Mouse (Mus musculus) lung, postnatal 0 days (tissue): Measurements from ENCODE around the gene Cdhr1. TPM values are rescaled to one million over a fixed set of nuclear protein-coding genes. Genes with fewer than 3 reads are reported as not detected.

Experiments
- ATAC-seq: fragments of 200-750 bp; cut with Nextera tagmentation; 2 replicates; pipeline ENCODE4 v1.8.0; 2017; ENCODE audit warnings: moderate library complexity
- DNase-seq: peaks from one replicate; pipeline ENCODE4 v3.0.0-alpha.2; 2016; ENCODE audit warnings: low spot score
- H3K27ac ChIP-seq: fragments of 300-500 bp; sonication (generic); 2 replicates; pipeline ENCODE4 v1.5.1; 2014; ENCODE audit warnings: antibody characterized with exemption, mild to moderate bottlenecking, low read length, mixed read lengths
- H3K27me3 ChIP-seq: fragments of 300-500 bp; sonication (generic); replicated peaks from 2 replicates; pipeline ENCODE4 v1.6.1; 2014; ENCODE audit warnings: low read length, mixed read lengths; ENCODE audit not compliant: insufficient read depth
- H3K36me3 ChIP-seq: fragments of 300-500 bp; sonication (generic); 2 replicates; pipeline ENCODE4 v1.6.1; 2014; ENCODE audit warnings: low read length, mixed read lengths; ENCODE audit not compliant: insufficient read depth
- H3K4me1 ChIP-seq: fragments of 300-500 bp; sonication (generic); 2 replicates; pipeline ENCODE4 v1.6.1; 2014; ENCODE audit warnings: antibody characterized with exemption, low read depth, low read length, mixed read lengths; ENCODE audit not compliant: insufficient read depth
- H3K4me2 ChIP-seq: fragments of 300-500 bp; sonication (generic); replicated peaks from 2 replicates; pipeline ENCODE4 v1.6.1; 2014; ENCODE audit warnings: low read depth, mild to moderate bottlenecking, low read length, moderate library complexity, mixed read lengths
- H3K4me3 ChIP-seq: fragments of 300-500 bp; sonication (generic); 2 replicates; pipeline ENCODE4 v1.5.1; 2014; ENCODE audit warnings: low read depth, low read length
- H3K9ac ChIP-seq: fragments of 300-500 bp; sonication (generic); replicated peaks from 2 replicates; pipeline ENCODE4 v1.6.1; 2014; ENCODE audit warnings: low read depth, mild to moderate bottlenecking
- H3K9me3 ChIP-seq: fragments of 300-500 bp; sonication (generic); 2 replicates; pipeline ENCODE4 v1.6.1; 2016; ENCODE audit warnings: low read length, mixed read lengths
- CTCF ChIP-seq: IDR thresholded peaks from 2 replicates; pipeline ENCODE4 v1.5.1; 2016; ENCODE audit warnings: antibody characterized with exemption, mild to moderate bottlenecking
- EP300 ChIP-seq: IDR thresholded peaks from 2 replicates; pipeline ENCODE4 v1.6.1; 2016; ENCODE audit warnings: antibody characterized with exemption, mild to moderate bottlenecking, control low read depth
- WGBS: fragments of 180-500 bp; shearing (Covaris S2); extraction: QIAGEN DNeasy Blood & Tissue Kit; methylation state at CpG from one replicate; pipeline ENCODE4 v1.1.7; 2014; 5-methylcytosine and 5-hydroxymethylcytosine counted together
- polyA plus RNA-seq: library from polyadenylated mRNA; unstranded; fragments of >200 nt; fragmentation: Nextera tagmentation; extraction: Ambion mirVana; gene quantifications from 2 replicates; pipeline ENCODE4 v1.2.1, GENCODE M21; 2015

Cdhr1 gene
- polyA plus RNA-seq, 1 experiment from 2014 or later: 0.08 TPM

DNA sequence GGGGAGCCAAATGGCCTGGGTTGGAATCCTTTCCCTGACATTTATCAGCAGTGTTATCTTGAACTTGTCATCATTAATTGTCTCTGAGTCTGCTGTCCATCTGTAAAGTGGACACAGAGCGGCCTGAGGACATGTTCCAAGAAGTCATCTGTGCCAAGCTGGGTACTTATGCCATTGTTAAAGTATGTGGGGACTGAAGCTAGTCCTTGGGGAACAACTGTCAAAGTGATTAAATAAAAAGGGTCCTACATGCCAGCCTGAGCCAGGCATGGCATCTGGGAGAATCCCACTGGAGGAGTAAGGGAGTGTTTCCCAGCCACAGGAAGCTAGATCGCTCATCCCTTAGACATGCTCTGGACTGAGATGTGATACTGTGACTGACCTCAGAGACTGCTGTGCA is 12.3 kb upstream of the Cdhr1 start:
- H3K27ac ChIP-seq: no peak overlapping the region
- 65% methylated on average over 2 of the region's 2 CpGs for WGBS
- DNase-seq: no peak
- no peak overlapping the region for H3K4me3 ChIP-seq
- H3K9ac ChIP-seq: no peak overlapping the region
- no peaks in the 10 kb centered on the region for H3K9me3 ChIP-seq
- no peaks in the 10 kb centered on the region for H3K36me3 ChIP-seq
- H3K4me1 ChIP-seq: no peaks in the 10 kb centered on the region
- no peak overlapping the region for H3K4me2 ChIP-seq
- ATAC-seq: no peak
- TF ChIP-seq CTCF: no peak
- TF ChIP-seq EP300: no peak
- no peaks in the 10 kb centered on the region for H3K27me3 ChIP-seq

DNA sequence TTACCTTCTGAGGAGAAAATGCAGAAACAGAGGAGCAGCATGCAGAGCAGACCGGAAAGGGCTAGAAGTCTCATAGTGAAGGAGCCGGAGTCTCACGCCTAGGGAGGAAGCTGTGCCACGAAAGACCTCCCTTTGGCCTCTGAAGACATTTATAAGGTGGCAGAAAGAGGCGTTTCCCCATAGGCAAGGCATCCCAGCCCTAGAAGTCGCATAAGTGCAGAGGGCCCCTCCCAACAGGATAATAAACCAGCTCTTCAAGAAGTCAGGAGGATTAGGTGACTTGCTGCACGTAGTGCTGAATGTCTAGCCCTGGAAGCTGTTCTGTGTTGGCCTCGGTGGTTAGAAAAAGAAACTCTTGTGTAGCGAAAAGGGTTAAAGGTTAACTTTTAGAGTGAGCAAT is 11.8 kb upstream of the Cdhr1 start:
- Histone ChIP-seq H3K27ac (no peak overlapping the region), H3K36me3 (no peaks in the 10 kb centered on the region), H3K9ac (no peak overlapping the region), H3K4me3 (no peak overlapping the region), H3K4me2 (no peak overlapping the region), H3K9me3 (no peaks in the 10 kb centered on the region), H3K27me3 (no peaks in the 10 kb centered on the region), H3K4me1 (no peaks in the 10 kb centered on the region)
- no peak for ATAC-seq
- WGBS: 48% methylated on average over 9 of the region's 9 CpGs
- no peak for DNase-seq
- TF ChIP-seq EP300 (no peak), CTCF (no peak)

DNA sequence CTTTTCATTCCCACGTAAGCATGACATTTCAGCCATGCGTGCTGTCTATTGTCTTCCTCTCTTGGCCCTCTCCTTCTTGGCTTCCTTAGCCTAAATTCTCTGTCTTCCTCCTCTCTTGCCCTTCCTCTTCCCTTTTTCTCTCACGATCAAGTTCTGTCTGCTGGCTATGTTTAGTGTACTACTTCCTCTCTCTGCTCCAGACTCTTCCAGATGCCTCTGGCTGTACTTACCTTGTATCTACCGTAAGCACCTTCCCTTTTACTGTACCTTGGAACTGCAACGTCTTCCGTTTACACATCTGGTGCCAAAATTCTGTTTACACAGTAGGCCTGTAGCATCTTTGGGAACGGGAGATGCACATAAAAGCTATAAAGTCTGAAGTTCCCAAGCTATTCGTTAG is 11.3 kb upstream of the Cdhr1 start:
- H3K36me3 ChIP-seq: no peaks in the 10 kb centered on the region
- DNase-seq: no peak
- ATAC-seq: no peak
- no peaks in the 10 kb centered on the region for H3K9me3 ChIP-seq
- no peaks in the 10 kb centered on the region for H3K27me3 ChIP-seq
- no peak overlapping the region for H3K27ac ChIP-seq
- 65% methylated on average over 8 of the region's 8 CpGs for WGBS
- no peak overlapping the region for H3K4me2 ChIP-seq
- no peak for TF ChIP-seq CTCF
- no peak for TF ChIP-seq EP300
- H3K4me3 ChIP-seq: no peak overlapping the region
- H3K9ac ChIP-seq: no peak overlapping the region
- no peaks in the 10 kb centered on the region for H3K4me1 ChIP-seq

DNA sequence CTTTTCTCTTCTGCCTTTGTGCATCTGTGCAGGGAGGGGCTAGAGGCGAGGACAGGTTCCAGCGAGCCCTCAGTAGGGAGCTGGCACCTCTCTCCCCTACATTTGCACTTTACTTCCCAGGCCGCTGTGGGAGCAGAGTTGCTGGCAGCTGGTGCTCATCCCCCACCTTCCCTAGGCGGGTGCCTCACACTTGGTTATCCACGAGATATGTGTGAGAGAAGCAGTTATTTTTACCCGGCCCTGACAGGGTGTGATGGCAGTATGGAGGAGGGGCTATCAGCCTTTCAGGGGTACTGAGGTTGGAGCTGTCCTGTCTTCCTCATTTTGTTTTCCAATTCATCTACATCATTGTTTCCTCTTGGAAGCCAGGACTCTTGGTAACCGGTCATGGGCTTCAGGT is 7.7 kb upstream of the Cdhr1 start:
- Histone ChIP-seq H3K9ac (no peak overlapping the region), H3K9me3 (no peaks in the 10 kb centered on the region), H3K27ac (no peak overlapping the region), H3K4me3 (no peak overlapping the region), H3K27me3 (no peaks in the 10 kb centered on the region), H3K4me2 (no peak overlapping the region), H3K4me1 (no peaks in the 10 kb centered on the region), H3K36me3 (no peaks in the 10 kb centered on the region)
- DNase-seq (no peak), ATAC-seq (no peak)
- TF ChIP-seq EP300: no peak
- TF ChIP-seq CTCF: no peak
- WGBS: 19% methylated on average over 7 of the region's 7 CpGs

DNA sequence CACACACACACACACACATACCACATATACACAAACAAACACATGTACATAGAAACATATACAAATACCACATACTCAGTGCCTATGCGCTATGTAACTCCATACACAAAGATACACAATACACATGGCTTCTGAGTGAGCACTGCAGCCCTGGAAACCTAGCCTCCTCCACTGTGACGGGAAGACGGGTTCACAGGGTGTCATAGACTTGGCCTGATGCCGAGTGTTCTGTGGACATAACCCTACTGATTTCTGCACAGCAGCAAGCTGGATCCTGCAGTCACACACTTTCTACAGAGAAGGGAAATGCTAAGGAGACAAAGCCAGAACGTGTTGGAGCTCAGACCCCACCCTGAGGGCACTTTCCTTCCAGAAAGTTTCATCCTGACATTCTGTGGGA is 6.6 kb upstream of the Cdhr1 start:
- Histone ChIP-seq H3K27ac (no peak overlapping the region), H3K27me3 (no peaks in the 10 kb centered on the region), H3K4me1 (no peaks in the 10 kb centered on the region), H3K4me3 (no peak overlapping the region), H3K4me2 (no peak overlapping the region), H3K9ac (no peak overlapping the region), H3K36me3 (no peaks in the 10 kb centered on the region), H3K9me3 (no peaks in the 10 kb centered on the region)
- DNase-seq (peak; percentile 45), ATAC-seq (peak; percentile 44)
- WGBS: 36% methylated on average over 5 of the region's 5 CpGs
- no peak for TF ChIP-seq EP300
- no peak for TF ChIP-seq CTCF

DNA sequence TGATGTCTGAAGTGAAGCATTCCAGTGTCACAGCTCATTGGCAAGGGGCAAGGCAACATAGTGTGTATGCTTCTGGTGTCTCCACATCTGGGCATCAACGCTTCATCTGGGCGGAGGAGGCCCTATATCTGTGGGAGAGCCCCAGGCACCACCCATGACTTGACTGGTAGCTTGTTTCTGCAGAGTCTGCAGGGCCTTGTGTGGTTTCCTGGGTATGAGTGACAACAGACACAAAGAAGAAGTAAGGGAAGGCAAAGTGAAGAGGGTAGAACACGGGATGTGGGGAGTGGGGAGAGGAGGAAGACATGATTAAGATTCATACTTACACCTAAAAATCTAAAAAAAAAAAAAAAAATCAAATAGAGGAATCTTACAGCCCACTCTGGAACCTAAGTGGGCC is 4.3 kb upstream of the Cdhr1 start:
- Histone ChIP-seq H3K27ac (no peak overlapping the region), H3K27me3 (0 out of 2 replicates have a peak, but pooled peaks cover 9% of the 10 kb centered on the region), H3K4me2 (no peak overlapping the region), H3K4me1 (no peaks in the 10 kb centered on the region), H3K9ac (no peak overlapping the region), H3K9me3 (no peaks in the 10 kb centered on the region), H3K4me3 (no peak overlapping the region), H3K36me3 (no peaks in the 10 kb centered on the region)
- TF ChIP-seq CTCF (no peak), EP300 (no peak)
- no peak for DNase-seq
- no peak for ATAC-seq
- 71% methylated on average over 3 of the region's 3 CpGs for WGBS

DNA sequence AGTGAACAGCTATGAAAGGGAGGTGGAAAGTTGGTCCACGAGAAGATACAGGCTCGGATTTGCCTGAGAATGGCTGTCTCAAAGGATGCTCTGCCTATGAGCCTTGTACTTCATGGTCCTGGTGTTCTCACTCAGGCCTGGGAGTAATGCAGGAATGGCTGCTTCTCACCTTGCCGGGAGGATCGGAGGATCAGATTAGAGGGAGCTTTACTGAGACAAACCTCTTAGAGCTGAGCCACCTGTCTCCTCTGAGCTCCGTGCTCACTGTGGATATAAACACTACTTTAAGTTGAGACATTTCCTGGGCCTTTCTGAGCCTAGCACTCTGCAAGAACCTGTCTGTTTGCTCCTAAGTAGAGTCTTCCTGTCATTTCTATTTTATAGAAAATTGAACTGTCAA is 3.4 kb upstream of the Cdhr1 start:
- TF ChIP-seq CTCF (no peak), EP300 (no peak)
- Histone ChIP-seq H3K4me1 (no peaks in the 10 kb centered on the region), H3K27me3 (0 out of 2 replicates have a peak, but pooled peaks cover 9% of the 10 kb centered on the region), H3K27ac (no peak overlapping the region), H3K4me2 (no peak overlapping the region), H3K4me3 (no peak overlapping the region), H3K36me3 (no peaks in the 10 kb centered on the region), H3K9me3 (no peaks in the 10 kb centered on the region), H3K9ac (no peak overlapping the region)
- no peak for DNase-seq
- no peak for ATAC-seq
- WGBS: 62% methylated on average over 5 of the region's 5 CpGs
